Mouse (Mus musculus) liver, embryonic 11.5 days (tissue): ENCODE measurements around the gene Gm42906. TPM values are rescaled to one million over a fixed set of nuclear protein-coding genes. Genes with fewer than 3 reads are reported as not detected.

Experiments used
- ATAC-seq: fragments of 200-750 bp; cut with Nextera tagmentation; replicated peaks from 2 replicates; pipeline ENCODE4 v1.8.0; 2017; ENCODE audit warnings: moderate number of reproducible peaks, mild to moderate bottlenecking, moderate TSS enrichment, moderate library complexity; ENCODE audit not compliant: low FRiP score
- DNase-seq: peaks from one replicate; pipeline ENCODE4 v3.0.0-alpha.2; 2017; ENCODE audit warnings: low spot score
- H3K27ac ChIP-seq: fragments of 300-500 bp; sonication (generic); 2 replicates; pipeline ENCODE4 v1.5.1; 2014; ENCODE audit warnings: mild to moderate bottlenecking, low read depth, low read length, control low read depth
- H3K27me3 ChIP-seq: fragments of 300-500 bp; sonication (generic); replicated peaks from 2 replicates; pipeline ENCODE4 v1.6.1; 2014; ENCODE audit warnings: low read length, mixed read lengths; ENCODE audit not compliant: control insufficient read depth, insufficient read depth
- H3K36me3 ChIP-seq: fragments of 300-500 bp; sonication (generic); 2 replicates; pipeline ENCODE4 v1.6.1; 2014; ENCODE audit warnings: mild to moderate bottlenecking, low read length, moderate library complexity, mixed read lengths; ENCODE audit not compliant: control insufficient read depth, insufficient read depth
- H3K4me1 ChIP-seq: fragments of 300-500 bp; sonication (generic); replicated peaks from 2 replicates; pipeline ENCODE4 v1.6.1; 2014; ENCODE audit warnings: low read length, mixed read lengths; ENCODE audit not compliant: control insufficient read depth, insufficient read depth
- H3K4me2 ChIP-seq: fragments of 300-500 bp; sonication (generic); 2 replicates; pipeline ENCODE4 v1.6.1; 2014; ENCODE audit warnings: mild to moderate bottlenecking, control low read depth, moderate library complexity
- H3K4me3 ChIP-seq: fragments of 300-500 bp; sonication (generic); 2 replicates; pipeline ENCODE4 v1.5.1; 2014; ENCODE audit warnings: low read depth, low read length, control low read depth
- H3K9ac ChIP-seq: fragments of 300-500 bp; sonication (generic); 2 replicates; pipeline ENCODE4 v1.6.1; 2014; ENCODE audit warnings: low read depth, low read length, control low read depth
- H3K9me3 ChIP-seq: fragments of 300-500 bp; sonication (generic); 2 replicates; pipeline ENCODE4 v1.6.1; 2016; ENCODE audit warnings: low read length, inconsistent platforms, mixed read lengths; ENCODE audit not compliant: control insufficient read depth
- WGBS: fragments of 180-500 bp; shearing (Covaris S2); extraction: QIAGEN DNeasy Blood & Tissue Kit; methylation state at CpG from one replicate; pipeline ENCODE4 v1.1.7; 2014; 5-methylcytosine and 5-hydroxymethylcytosine counted together
- polyA plus RNA-seq: library from polyadenylated mRNA; unstranded; fragments of >200 nt; fragmentation: Nextera tagmentation; extraction: Ambion mirVana; gene quantifications from 2 replicates; pipeline ENCODE4 v1.2.1, GENCODE M21; 2014

Gene Gm42906
- polyA plus RNA-seq, 1 experiment from 2014 or later, result not detected

GRCm38 (mm10) chr5:151413617-151414016 is 14.3 kb downstream of the Gm42906 start:
- peak; percentile 81 for ATAC-seq
- H3K36me3 ChIP-seq, result no peaks in the 10 kb centered on the region
- H3K27me3 ChIP-seq, result no peaks in the 10 kb centered on the region
- WGBS, result 29% methylated on average over 3 of the region's 3 CpGs
- H3K9me3 ChIP-seq, result no peaks in the 10 kb centered on the region
- H3K4me2 ChIP-seq, result peak overlapping the region; percentile 44; the same call in 1 of the 2 replicates
- H3K4me3 ChIP-seq, result no peak overlapping the region
- no peak overlapping the region for H3K9ac ChIP-seq
- H3K27ac ChIP-seq, result 0 out of 2 replicates have a peak overlapping the region, but pooled peaks have one; percentile 28
- H3K4me1 ChIP-seq, result peaks cover 21% of the 10 kb centered on the region
- no peak for DNase-seq

GRCm38 (mm10) chr5:151412666-151413463 is 15.1 kb downstream of the Gm42906 start:
- Histone ChIP-seq H3K27ac (peak overlapping the region; percentile 36; the same call in 1 of the 2 replicates), H3K4me1 (peaks cover 18% of the 10 kb centered on the region), H3K4me2 (peak overlapping the region; percentile 44), H3K36me3 (no peaks in the 10 kb centered on the region), H3K9me3 (no peaks in the 10 kb centered on the region), H3K27me3 (no peaks in the 10 kb centered on the region), H3K4me3 (no peak overlapping the region), H3K9ac (peak overlapping the region; percentile 12; the same call in 1 of the 2 replicates)
- 45% methylated on average over 11 of the region's 11 CpGs for WGBS
- ATAC-seq (peak; percentile 58), DNase-seq (no peak)

GRCm38 (mm10) chr5:151410006-151410405 is 18.0 kb downstream of the Gm42906 start:
- DNase-seq (no peak), ATAC-seq (no peak)
- H3K9me3 ChIP-seq, result no peaks in the 10 kb centered on the region
- no peak overlapping the region for H3K4me2 ChIP-seq
- H3K4me1 ChIP-seq, result peaks cover 12% of the 10 kb centered on the region
- 72% methylated on average over 3 of the region's 3 CpGs for WGBS
- H3K36me3 ChIP-seq, result no peaks in the 10 kb centered on the region
- H3K27ac ChIP-seq, result no peak overlapping the region
- no peak overlapping the region for H3K9ac ChIP-seq
- H3K27me3 ChIP-seq, result no peaks in the 10 kb centered on the region
- H3K4me3 ChIP-seq, result no peak overlapping the region

GRCm38 (mm10) chr5:151409282-151409681 is 18.7 kb downstream of the Gm42906 start:
- Histone ChIP-seq H3K9ac (no peak overlapping the region), H3K9me3 (no peaks in the 10 kb centered on the region), H3K27ac (no peak overlapping the region), H3K4me3 (no peak overlapping the region), H3K4me2 (no peak overlapping the region), H3K4me1 (peaks cover 12% of the 10 kb centered on the region), H3K27me3 (no peaks in the 10 kb centered on the region), H3K36me3 (no peaks in the 10 kb centered on the region)
- no peak for DNase-seq
- WGBS, result 38% methylated on average over 1 of the region's 1 CpGs
- ATAC-seq, result no peak

- Histone ChIP-seq H3K4me1 (peaks cover 8% of the 10 kb centered on the region), H3K9ac (no peak overlapping the region), H3K4me2 (no peak overlapping the region), H3K27ac (no peak overlapping the region), H3K27me3 (no peaks in the 10 kb centered on the region), H3K9me3 (no peaks in the 10 kb centered on the region), H3K4me3 (no peak overlapping the region), H3K36me3 (no peaks in the 10 kb centered on the region)
- no peak for DNase-seq
- ATAC-seq, result no peak
- WGBS, result 60% methylated on average over 7 of the region's 7 CpGs
Measured at GRCm38 (mm10) chr5:151408124-151408900, 19.7 kb downstream of the Gm42906 start.

GRCm38 (mm10) chr5:151407493-151407892 is 20.5 kb downstream of the Gm42906 start:
- WGBS, result 80% methylated on average over 3 of the region's 3 CpGs
- no peaks in the 10 kb centered on the region for H3K36me3 ChIP-seq

GRCm38 (mm10) chr5:151406276-151406675 is 21.7 kb downstream of the Gm42906 start:
- no peak overlapping the region for H3K9ac ChIP-seq
- H3K4me2 ChIP-seq, result no peak overlapping the region
- no peaks in the 10 kb centered on the region for H3K4me1 ChIP-seq
- H3K36me3 ChIP-seq, result no peaks in the 10 kb centered on the region
- no peak for ATAC-seq
- H3K4me3 ChIP-seq, result no peak overlapping the region
- H3K27ac ChIP-seq, result no peak overlapping the region
- DNase-seq, result no peak
- no peaks in the 10 kb centered on the region for H3K9me3 ChIP-seq
- WGBS, result 74% methylated on average over 5 of the region's 5 CpGs
- H3K27me3 ChIP-seq, result no peaks in the 10 kb centered on the region

More at GRCm38 (mm10) chr5:151407493-151407892, 20.5 kb downstream of the Gm42906 start:
- H3K4me2 ChIP-seq, result no peak overlapping the region
- H3K4me1 ChIP-seq, result peaks cover under 1% of the 10 kb centered on the region; the same call in 1 of the 2 replicates
- no peaks in the 10 kb centered on the region for H3K27me3 ChIP-seq
- ATAC-seq (no peak), DNase-seq (no peak)
- H3K4me3 ChIP-seq, result no peak overlapping the region
- H3K27ac ChIP-seq, result no peak overlapping the region
- no peaks in the 10 kb centered on the region for H3K9me3 ChIP-seq
- H3K9ac ChIP-seq, result no peak overlapping the region

GRCm38 (mm10) chr5:151405314-151405903 is 22.6 kb downstream of the Gm42906 start:
- Histone ChIP-seq H3K4me2 (no peak overlapping the region), H3K27me3 (no peaks in the 10 kb centered on the region)
- ATAC-seq, result no peak

More at GRCm38 (mm10) chr5:151405314-151405903, 22.6 kb downstream of the Gm42906 start:
- H3K36me3 ChIP-seq, result no peaks in the 10 kb centered on the region
- H3K9ac ChIP-seq, result no peak overlapping the region
- H3K4me3 ChIP-seq, result no peak overlapping the region
- H3K27ac ChIP-seq, result no peak overlapping the region
- no peaks in the 10 kb centered on the region for H3K4me1 ChIP-seq
- DNase-seq, result no peak
- WGBS, result 77% methylated on average over 8 of the region's 8 CpGs
- H3K9me3 ChIP-seq, result no peaks in the 10 kb centered on the region
